Mouse (Mus musculus) gastrocnemius, adult 18-20 months (tissue): ENCODE measurements around the gene Hmgn2. TPM values are rescaled to one million over a fixed set of nuclear protein-coding genes. Genes with fewer than 3 reads are reported as not detected.
"Not testable (repeated sequence)": the region's sequence is repeated elsewhere in the genome, so short reads cannot be mapped to it uniquely, and the experiment has no call there.

Experiments used
- DNase-seq: peaks from one replicate; pipeline ENCODE4 v3.0.0; 2021; ENCODE audit warnings: low spot score
- long read RNA-seq, 2 experiments: library from polyadenylated mRNA; stranded (forward); transcript quantifications; one replicate each; pipeline ENCODE4 v2.0.0; 2021
- total RNA-seq, 2 experiments: library from RNA; stranded (reverse); gene quantifications; 2 replicates each; pipeline ENCODE4 v1.2.3; 2021

Hmgn2 gene
- 10 to 100 TPM; 36.3 to 50.4 TPM for total RNA-seq
- long read RNA-seq, experiment 1, transcript Hmgn2-203 (6 exons, 1,265 nt), result major isoform, 33 of 36 reads
- long read RNA-seq, experiment 1, partial matches to known transcripts, result 0 of 36 reads
- long read RNA-seq, experiment 1, other reads (novel, unspliced or antisense), result 2 of 36 reads
- long read RNA-seq, experiment 2, transcript Hmgn2-203 (6 exons, 1,265 nt), result major isoform, 25 of 26 reads
- long read RNA-seq, experiment 2, partial matches to known transcripts, result 0 of 26 reads
- long read RNA-seq, experiment 2, other reads (novel, unspliced or antisense), result 0 of 26 reads

- DNase-seq, result peak; percentile 15
Measured at GRCm38 (mm10) chr4:133968150-133968921, at the start of gene Hmgn2. TSS of gene Hmgn2 (minus strand) at chr4:133968650.

DNA sequence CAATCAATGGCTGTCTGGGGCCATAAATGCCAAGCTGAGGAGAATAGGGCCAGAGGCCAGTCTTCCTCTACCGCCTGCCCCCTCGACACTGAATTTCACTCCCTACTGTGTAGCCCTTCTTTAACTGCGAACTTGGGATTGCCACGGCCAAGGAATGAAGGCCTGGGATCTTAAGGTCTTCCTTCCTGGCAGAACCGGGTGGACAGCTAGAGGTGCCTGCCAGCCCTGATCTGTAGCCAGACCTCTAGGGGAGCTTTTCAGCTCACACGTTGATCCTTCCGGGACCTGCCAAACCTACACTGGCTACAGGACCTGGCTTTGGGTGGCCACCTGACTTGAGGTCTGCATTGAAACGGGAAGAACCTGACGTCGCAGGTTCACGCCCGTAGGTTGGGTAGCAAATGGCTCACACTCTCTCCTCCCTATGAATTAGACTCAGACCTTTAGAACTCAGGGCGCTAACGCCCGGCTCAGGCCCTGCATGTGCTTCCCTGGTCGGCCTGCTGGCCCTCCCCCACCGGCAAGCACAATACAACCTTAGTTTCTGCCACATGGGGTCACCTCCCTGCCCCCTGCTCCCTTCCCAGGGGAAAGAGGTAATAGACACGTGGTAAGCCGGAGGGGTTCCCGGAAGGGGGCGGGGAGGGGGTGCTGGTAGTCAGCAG, 48.9 kb upstream of the Hmgn2 start:
- no peak for DNase-seq

DNA sequence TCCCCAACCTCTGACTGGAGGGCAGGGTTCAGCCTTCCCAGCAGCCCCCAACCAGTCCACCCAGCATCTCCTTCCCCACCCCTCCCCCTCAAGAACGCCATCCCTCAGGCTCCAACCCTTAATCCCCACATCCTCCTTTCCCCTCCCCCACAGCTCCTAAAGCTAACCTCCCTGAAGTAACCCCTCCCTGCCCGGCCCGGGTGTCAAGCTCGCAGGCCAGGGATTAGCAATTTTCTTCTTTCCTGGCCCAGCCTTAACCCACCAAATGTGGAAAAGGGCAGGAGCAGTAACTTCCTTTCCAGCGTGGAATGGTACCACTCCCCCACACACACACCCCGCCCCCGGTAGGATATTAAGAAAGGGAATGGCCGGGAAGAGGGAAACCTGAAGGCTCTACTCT, 48.3 kb upstream of the Hmgn2 start:
- no peak for DNase-seq

GRCm38 (mm10) chr4:134016208-134016607, 47.8 kb upstream of the Hmgn2 start:
- no peak for DNase-seq

GRCm38 (mm10) chr4:134012858-134013528, 44.5 kb upstream of the Hmgn2 start:
- DNase-seq, result peak; percentile 73

DNA sequence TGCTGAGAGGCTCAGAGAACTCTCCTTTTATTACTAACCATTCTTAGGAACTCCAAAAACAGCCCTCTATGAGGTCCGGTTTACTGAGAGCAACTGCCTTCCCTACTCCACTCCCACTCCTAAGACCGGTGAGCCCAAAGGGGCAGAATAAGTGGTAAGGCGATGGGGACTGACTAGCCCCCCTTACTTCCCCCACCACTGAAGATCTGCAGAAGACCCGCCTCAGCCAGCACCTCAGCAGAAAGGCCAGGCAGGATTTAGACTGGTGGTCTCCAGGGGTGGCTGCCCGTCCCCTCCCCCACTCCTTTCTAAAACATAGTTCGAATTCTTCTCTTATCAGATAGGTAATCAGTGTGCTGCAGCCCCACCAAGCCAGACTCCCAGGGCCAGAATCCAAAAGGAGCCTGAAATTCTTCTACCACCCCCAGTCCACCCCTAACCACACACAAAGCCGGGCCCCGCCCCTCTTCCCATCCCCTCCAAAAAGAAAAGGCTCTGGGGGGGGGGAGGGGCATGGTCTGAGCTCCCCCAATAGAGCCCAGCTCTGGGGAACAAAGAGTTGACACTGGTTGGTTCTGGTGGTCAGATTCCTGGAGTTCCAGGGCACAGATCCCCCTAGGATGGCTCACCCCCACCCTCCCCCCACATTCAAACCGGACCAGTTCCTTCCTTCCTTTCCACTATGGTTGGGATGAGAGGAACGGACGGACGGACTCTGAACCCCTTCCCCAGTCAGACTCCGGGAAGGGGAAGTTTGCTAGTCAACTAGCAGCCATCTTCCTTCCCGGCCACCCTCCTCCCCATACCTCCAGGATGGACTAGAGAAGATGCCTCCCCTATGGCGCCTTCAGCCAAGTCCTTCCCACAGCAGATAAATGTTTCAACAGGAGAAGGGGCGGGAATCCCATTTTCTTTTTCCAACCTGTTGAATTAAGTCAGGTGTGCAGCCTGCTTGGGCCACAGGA, 43.3 kb upstream of the Hmgn2 start:
- no peak for DNase-seq

GRCm38 (mm10) chr4:134009709-134010108, 41.3 kb upstream of the Hmgn2 start:
- DNase-seq, result no peak

DNA sequence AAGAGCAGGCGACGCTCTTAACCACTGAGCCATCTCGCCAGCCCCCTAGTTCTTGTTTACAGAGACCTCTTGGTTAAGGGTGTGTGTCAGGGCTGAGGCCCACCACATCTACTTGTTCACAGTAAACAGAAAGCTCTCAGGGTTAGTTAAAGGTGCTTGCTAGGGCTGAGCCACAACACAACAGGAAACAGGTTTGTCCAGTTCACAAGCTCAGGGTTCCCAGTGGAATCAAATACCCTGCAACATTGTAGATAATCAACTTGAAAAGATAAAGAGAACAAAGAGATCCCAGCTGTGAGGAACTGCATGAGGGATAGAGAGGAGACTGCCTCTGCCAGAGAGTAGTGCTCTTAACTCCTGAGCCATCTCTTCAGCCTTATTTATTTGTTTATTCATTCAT, 38.4 kb upstream of the Hmgn2 start:
- DNase-seq, result no peak

DNA sequence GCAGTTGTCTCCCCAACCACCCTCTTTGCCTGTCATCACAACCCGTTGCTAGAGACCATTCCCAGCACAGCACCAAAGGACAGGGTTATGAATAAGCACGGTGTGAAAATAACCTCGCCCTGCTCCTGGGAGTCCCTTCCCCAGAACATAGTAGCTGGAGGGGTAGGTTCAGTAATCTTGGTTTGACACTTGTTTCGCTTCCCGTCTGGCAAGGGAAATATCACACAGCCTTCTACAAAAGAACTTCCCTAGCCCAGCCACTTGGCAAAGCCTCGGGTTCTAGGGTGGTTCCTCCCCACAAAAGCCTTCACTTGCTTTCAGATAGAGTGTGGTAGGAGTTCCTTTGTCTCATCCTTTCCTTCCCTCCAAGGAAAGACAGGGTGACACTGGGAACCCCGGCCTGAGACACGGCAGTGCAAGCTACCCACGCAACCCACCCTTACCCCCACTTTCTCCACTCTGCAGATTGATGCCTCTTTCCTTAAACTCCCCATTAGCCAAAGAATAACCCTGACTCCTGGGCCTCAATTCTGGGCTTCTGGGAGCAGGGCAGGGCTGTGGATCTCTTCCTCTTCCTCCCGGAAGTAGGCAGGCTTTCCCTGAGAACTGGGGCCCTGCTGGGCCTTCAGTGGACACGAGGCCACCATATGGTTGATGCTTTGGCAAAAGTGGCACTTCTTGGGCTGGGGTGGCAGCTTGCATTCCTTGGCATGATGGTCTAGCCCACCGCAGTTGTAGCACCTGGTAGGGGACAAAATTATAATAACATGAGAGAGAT, 37.3 kb upstream of the Hmgn2 start:
- no peak for DNase-seq

GRCm38 (mm10) chr4:134002903-134003302, 34.5 kb upstream of the Hmgn2 start:
- no peak for DNase-seq

- DNase-seq, result no peak
Measured at GRCm38 (mm10) chr4:134002246-134002645, 33.8 kb upstream of the Hmgn2 start.

DNA sequence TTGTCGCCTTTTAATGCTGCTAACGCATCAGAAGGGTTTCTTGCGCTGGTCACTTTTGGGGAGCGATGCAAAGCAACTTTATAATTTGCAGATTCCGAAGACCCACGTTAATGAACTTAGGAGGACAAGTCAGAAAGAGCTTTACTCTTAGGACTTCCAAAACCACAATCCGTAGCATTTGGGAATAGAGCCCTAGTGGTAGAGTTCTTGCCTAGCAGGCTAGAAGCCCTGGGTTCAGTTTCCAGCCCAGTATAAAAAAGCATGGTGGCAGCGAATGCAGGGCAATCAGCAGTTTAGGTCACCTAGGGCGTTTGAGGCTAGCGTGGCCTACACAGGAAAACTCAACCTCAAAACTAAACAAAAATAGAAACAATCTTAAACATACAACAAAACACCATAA, 33.3 kb upstream of the Hmgn2 start:
- no peak for DNase-seq

GRCm38 (mm10) chr4:134000466-134001438, 32.3 kb upstream of the Hmgn2 start, which contains the start of gene Dhdds:
TSS of gene Dhdds (minus strand) at chr4:134000918.
- peak; percentile 96 for DNase-seq

GRCm38 (mm10) chr4:133994697-133995096, 26.2 kb upstream of the Hmgn2 start:
- DNase-seq, result no peak

- DNase-seq, result no peak
Measured at GRCm38 (mm10) chr4:133991087-133991660, 22.7 kb upstream of the Hmgn2 start.

DNA sequence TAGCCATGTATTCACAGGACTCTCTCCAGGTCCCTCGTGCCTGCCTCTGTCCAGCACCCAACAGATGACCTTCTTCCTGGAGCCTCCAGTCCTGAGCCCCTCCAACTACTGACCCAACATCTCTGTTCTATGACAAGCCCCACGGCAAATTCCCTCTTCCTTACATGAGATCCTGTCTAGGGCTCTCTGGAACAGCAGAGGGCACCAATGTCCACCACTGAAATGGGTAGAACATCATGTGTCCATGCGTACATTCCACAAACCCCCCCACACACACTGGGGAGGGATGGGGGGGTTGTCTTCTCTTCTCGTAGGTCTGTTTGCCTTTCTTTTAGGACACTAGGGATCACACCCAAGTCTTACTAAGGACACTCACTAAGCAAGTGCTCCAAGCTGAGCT, 21.6 kb upstream of the Hmgn2 start:
- DNase-seq, result no peak

DNA sequence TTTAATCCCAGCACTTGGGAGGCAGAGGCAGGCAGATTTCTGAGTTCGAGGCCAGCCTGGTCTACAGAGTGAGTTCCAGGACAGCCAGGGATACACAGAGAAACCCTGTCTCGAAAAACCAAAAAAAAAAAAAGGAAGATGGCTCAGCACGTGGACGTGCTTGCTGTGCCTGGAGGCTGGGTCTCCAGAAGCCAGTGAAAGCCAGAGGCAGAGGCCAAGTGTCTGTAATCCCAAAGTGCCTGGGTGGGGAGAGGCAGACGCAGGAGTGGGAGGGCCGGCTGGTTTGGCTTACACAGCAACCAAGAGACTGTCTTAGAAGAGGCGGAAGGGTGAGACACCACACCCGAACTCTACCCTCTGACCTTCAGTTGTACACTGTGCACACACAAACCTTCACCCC, 19.8 kb upstream of the Hmgn2 start:
- DNase-seq, result not testable (repeated sequence)

- no peak for DNase-seq
Measured at GRCm38 (mm10) chr4:133982936-133983335, 14.5 kb upstream of the Hmgn2 start.
